Mouse (Mus musculus) kidney, embryonic 14.5 days (tissue): ENCODE measurements around the gene Shq1. TPM values are rescaled to one million over a fixed set of nuclear protein-coding genes. Genes with fewer than 3 reads are reported as not detected.

Experiments used
- ATAC-seq: fragments of 200-750 bp; cut with Nextera tagmentation; 2 replicates; pipeline ENCODE4 v1.8.0; 2017; ENCODE audit warnings: moderate number of reproducible peaks, mild to moderate bottlenecking, moderate TSS enrichment, moderate library complexity; ENCODE audit not compliant: low FRiP score, low TSS enrichment
- H3K27ac ChIP-seq: fragments of 300-500 bp; sonication (generic); 2 replicates; pipeline ENCODE4 v1.5.1; 2014; ENCODE audit warnings: low read depth, mild to moderate bottlenecking, low read length, moderate library complexity, mixed read lengths
- H3K27me3 ChIP-seq: fragments of 300-500 bp; sonication (generic); 2 replicates; pipeline ENCODE4 v1.6.1; 2014; ENCODE audit warnings: mild to moderate bottlenecking, low read length; ENCODE audit not compliant: control insufficient read depth, insufficient read depth
- H3K36me3 ChIP-seq: fragments of 300-500 bp; sonication (generic); 2 replicates; pipeline ENCODE4 v1.6.1; 2014; ENCODE audit warnings: low read length, mixed read lengths; ENCODE audit not compliant: control insufficient read depth, insufficient read depth
- H3K4me1 ChIP-seq: fragments of 300-500 bp; sonication (generic); 2 replicates; pipeline ENCODE4 v1.6.1; 2014; ENCODE audit warnings: low read length, mixed read lengths; ENCODE audit not compliant: control insufficient read depth, insufficient read depth
- H3K4me2 ChIP-seq: fragments of 300-500 bp; sonication (generic); replicated peaks from 2 replicates; pipeline ENCODE4 v1.6.1; 2014; ENCODE audit warnings: low read depth, mild to moderate bottlenecking, low read length
- H3K4me3 ChIP-seq: fragments of 300-500 bp; sonication (generic); 2 replicates; pipeline ENCODE4 v1.5.1; 2014; ENCODE audit warnings: mild to moderate bottlenecking, low read length
- H3K9ac ChIP-seq: fragments of 300-500 bp; sonication (generic); 2 replicates; pipeline ENCODE4 v1.6.1; 2014; ENCODE audit warnings: low read depth, mild to moderate bottlenecking, low read length, moderate library complexity
- H3K9me3 ChIP-seq: fragments of 300-500 bp; sonication (generic); 2 replicates; pipeline ENCODE4 v1.6.1; 2016; ENCODE audit warnings: low read length; ENCODE audit not compliant: control insufficient read depth
- WGBS: fragments of 180-500 bp; shearing (Covaris S2); extraction: QIAGEN DNeasy Blood & Tissue Kit; methylation state at CpG from one replicate; pipeline ENCODE4 v1.1.7; 2014; 5-methylcytosine and 5-hydroxymethylcytosine counted together
- polyA plus RNA-seq: library from polyadenylated mRNA; unstranded; fragments of >200 nt; fragmentation: Nextera tagmentation; extraction: Ambion mirVana; gene quantifications from 2 replicates; pipeline ENCODE4 v1.2.1, GENCODE M21; 2014

The Shq1 gene
- polyA plus RNA-seq, 1 experiment from 2014 or later, result 20.1 TPM

- Histone ChIP-seq H3K27me3 (no peaks in the 10 kb centered on the region), H3K9me3 (no peaks in the 10 kb centered on the region), H3K4me2 (no peak overlapping the region), H3K4me3 (no peak overlapping the region), H3K27ac (no peak overlapping the region), H3K4me1 (no peaks in the 10 kb centered on the region), H3K36me3 (no peaks in the 10 kb centered on the region), H3K9ac (no peak overlapping the region)
- ATAC-seq, result no peak
- 86% methylated on average over 2 of the region's 2 CpGs for WGBS
These were observed 7.7 kb upstream of the Shq1 start for GRCm38 (mm10) chr6:100678636-100679035.

- Histone ChIP-seq H3K27me3 (no peaks in the 10 kb centered on the region), H3K9ac (no peak overlapping the region), H3K9me3 (no peaks in the 10 kb centered on the region), H3K4me2 (no peak overlapping the region), H3K36me3 (no peaks in the 10 kb centered on the region), H3K4me3 (no peak overlapping the region), H3K4me1 (peaks cover 1% of the 10 kb centered on the region; the same call in 1 of the 2 replicates), H3K27ac (no peak overlapping the region)
- ATAC-seq, result no peak
- WGBS, result 92% methylated on average over 6 of the region's 7 CpGs
These were observed 5.5 kb upstream of the Shq1 start for GRCm38 (mm10) chr6:100676461-100676860.

- no peak overlapping the region for H3K27ac ChIP-seq
- no peak overlapping the region for H3K4me3 ChIP-seq
- no peaks in the 10 kb centered on the region for H3K36me3 ChIP-seq
- no peak overlapping the region for H3K4me2 ChIP-seq
- no peak overlapping the region for H3K9ac ChIP-seq
- no peaks in the 10 kb centered on the region for H3K9me3 ChIP-seq
- no peak for ATAC-seq
- no peaks in the 10 kb centered on the region for H3K27me3 ChIP-seq
- peaks cover 4% of the 10 kb centered on the region; the same call in 1 of the 2 replicates for H3K4me1 ChIP-seq
- 22% methylated on average over 6 of the region's 6 CpGs for WGBS
These were observed 4.0 kb upstream of the Shq1 start for GRCm38 (mm10) chr6:100674974-100675373.

- H3K4me2 ChIP-seq, result peak overlapping the region; percentile 90
- peaks cover 4% of the 10 kb centered on the region; the same call in 1 of the 2 replicates for H3K4me1 ChIP-seq
- H3K27me3 ChIP-seq, result no peaks in the 10 kb centered on the region
- 5% methylated on average over 7 of the region's 7 CpGs for WGBS
- H3K4me3 ChIP-seq, result peak overlapping the region; percentile 96
- no peak overlapping the region for H3K27ac ChIP-seq
- H3K9me3 ChIP-seq, result no peaks in the 10 kb centered on the region
- ATAC-seq, result peak; percentile 29; the same call in 1 of the 2 replicates
- no peaks in the 10 kb centered on the region; the same call in 1 of the 2 replicates for H3K36me3 ChIP-seq
- no peak overlapping the region for H3K9ac ChIP-seq
These were observed 444 bp upstream of the Shq1 start for GRCm38 (mm10) chr6:100671401-100671800.

- Histone ChIP-seq H3K27ac (no peak overlapping the region), H3K4me1 (peaks cover 4% of the 10 kb centered on the region; the same call in 1 of the 2 replicates), H3K27me3 (no peaks in the 10 kb centered on the region), H3K4me2 (peak overlapping the region; percentile 90), H3K9me3 (no peaks in the 10 kb centered on the region), H3K9ac (peak overlapping the region; percentile 74), H3K4me3 (peak overlapping the region; percentile 96), H3K36me3 (no peaks in the 10 kb centered on the region; the same call in 1 of the 2 replicates)
- ATAC-seq, result peak; percentile 55
- under 1% methylated on average over 32 of the region's 32 CpGs for WGBS
These were observed 551 bp downstream of the Shq1 start for GRCm38 (mm10) chr6:100670370-100670841.

- ATAC-seq, result no peak
- Histone ChIP-seq H3K9me3 (no peaks in the 10 kb centered on the region), H3K4me1 (peaks cover 4% of the 10 kb centered on the region; the same call in 1 of the 2 replicates), H3K9ac (no peak overlapping the region), H3K27ac (no peak overlapping the region), H3K36me3 (peaks cover 11% of the 10 kb centered on the region), H3K4me3 (no peak overlapping the region), H3K4me2 (no peak overlapping the region), H3K27me3 (no peaks in the 10 kb centered on the region)
- 74% methylated on average over 2 of the region's 2 CpGs for WGBS
These were observed 2.1 kb downstream of the Shq1 start for GRCm38 (mm10) chr6:100668858-100669257.

- WGBS, result 74% methylated on average over 8 of the region's 8 CpGs
- no peaks in the 10 kb centered on the region for H3K9me3 ChIP-seq
- ATAC-seq, result no peak
- H3K4me2 ChIP-seq, result no peak overlapping the region
- H3K27ac ChIP-seq, result no peak overlapping the region
- H3K27me3 ChIP-seq, result no peaks in the 10 kb centered on the region
- H3K4me1 ChIP-seq, result peaks cover 4% of the 10 kb centered on the region; the same call in 1 of the 2 replicates
- H3K4me3 ChIP-seq, result no peak overlapping the region
- no peak overlapping the region for H3K9ac ChIP-seq
- H3K36me3 ChIP-seq, result peaks cover 21% of the 10 kb centered on the region
These were observed 3.3 kb downstream of the Shq1 start for GRCm38 (mm10) chr6:100667644-100668043.

GRCm38 (mm10) chr6:100662224-100662623 lies 8.7 kb downstream of the Shq1 start:
- Histone ChIP-seq H3K27me3 (no peaks in the 10 kb centered on the region), H3K4me2 (no peak overlapping the region), H3K9ac (no peak overlapping the region), H3K9me3 (no peaks in the 10 kb centered on the region), H3K27ac (no peak overlapping the region), H3K4me3 (no peak overlapping the region), H3K36me3 (peaks cover 22% of the 10 kb centered on the region), H3K4me1 (no peaks in the 10 kb centered on the region)
- ATAC-seq, result no peak
- WGBS, result 73% methylated on average over 6 of the region's 6 CpGs

- H3K27me3 ChIP-seq, result no peaks in the 10 kb centered on the region
- H3K27ac ChIP-seq, result no peak overlapping the region
- H3K4me2 ChIP-seq, result no peak overlapping the region
- H3K4me3 ChIP-seq, result no peak overlapping the region
- H3K36me3 ChIP-seq, result peaks cover 22% of the 10 kb centered on the region
- no peak for ATAC-seq
- no peaks in the 10 kb centered on the region for H3K4me1 ChIP-seq
- no peak overlapping the region for H3K9ac ChIP-seq
- 85% methylated on average over 5 of the region's 5 CpGs for WGBS
- no peaks in the 10 kb centered on the region for H3K9me3 ChIP-seq
These were observed 10.6 kb downstream of the Shq1 start for GRCm38 (mm10) chr6:100660395-100660794.
